Mouse (Mus musculus) adrenal gland, postnatal 10 days (tissue): ENCODE results near the gene Foxn3. TPM values are rescaled to one million over a fixed set of nuclear protein-coding genes. Genes with fewer than 3 reads are reported as not detected.

Source experiments
- DNase-seq: peaks from one replicate; pipeline ENCODE4 v3.0.0; 2021; ENCODE audit warnings: mixed read lengths
- total RNA-seq, 2 experiments: library from RNA; stranded (reverse); gene quantifications; 2 replicates each; pipeline ENCODE4 v1.2.3; 2021

Gene Foxn3
- total RNA-seq, 2 experiments from 2014 or later = 77.7 to 98.2 TPM

- DNase-seq = no peak
Measured at GRCm38 (mm10) chr12:99329301-99330257, 233.8 kb downstream of the Foxn3 start.

DNA sequence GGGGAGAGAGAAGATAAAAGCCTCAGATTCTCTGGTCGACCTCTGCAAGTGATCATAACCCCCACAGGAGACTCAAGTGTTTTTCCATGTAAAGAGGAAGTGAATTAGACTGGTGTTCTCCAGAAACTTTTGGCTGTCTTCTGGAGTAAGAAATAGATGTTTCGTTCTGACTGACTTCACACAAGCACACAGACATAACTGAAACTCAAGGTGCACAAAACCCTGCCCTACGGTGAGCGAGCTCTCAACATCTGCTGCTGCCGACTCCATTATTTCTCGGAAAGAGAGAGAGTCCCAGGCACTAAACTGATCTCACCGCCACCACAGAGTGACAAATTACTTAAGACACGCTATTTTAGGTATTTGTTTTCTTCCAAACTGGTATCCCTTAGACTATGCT, 237.2 kb downstream of the Foxn3 start:
- no peak for DNase-seq

GRCm38 (mm10) chr12:99321633-99322431, 241.6 kb downstream of the Foxn3 start:
- DNase-seq = no peak

- no peak for DNase-seq
Measured at GRCm38 (mm10) chr12:99320966-99321496, 242.4 kb downstream of the Foxn3 start.

- DNase-seq = no peak
Measured at GRCm38 (mm10) chr12:99319896-99320295, 243.5 kb downstream of the Foxn3 start.

DNA sequence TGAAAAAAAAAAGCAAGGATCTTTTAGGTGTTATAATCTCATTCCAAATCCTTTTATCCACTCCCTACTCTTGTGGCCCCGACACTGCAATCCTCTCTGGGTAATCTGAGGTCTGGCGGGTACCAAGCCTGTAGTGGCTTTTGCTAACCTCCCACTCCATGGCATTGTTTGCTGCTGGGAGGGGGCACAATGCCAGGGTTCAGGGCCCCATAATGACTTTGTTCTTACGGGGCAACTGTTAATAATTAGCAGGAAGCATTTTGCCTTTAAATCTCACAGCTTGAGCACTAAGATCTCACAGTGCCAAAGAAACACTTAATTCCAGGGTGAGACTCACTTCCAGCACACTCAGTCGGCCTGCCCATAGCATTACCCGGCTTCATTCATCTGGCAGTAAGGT, 244.2 kb downstream of the Foxn3 start:
- no peak for DNase-seq

DNA sequence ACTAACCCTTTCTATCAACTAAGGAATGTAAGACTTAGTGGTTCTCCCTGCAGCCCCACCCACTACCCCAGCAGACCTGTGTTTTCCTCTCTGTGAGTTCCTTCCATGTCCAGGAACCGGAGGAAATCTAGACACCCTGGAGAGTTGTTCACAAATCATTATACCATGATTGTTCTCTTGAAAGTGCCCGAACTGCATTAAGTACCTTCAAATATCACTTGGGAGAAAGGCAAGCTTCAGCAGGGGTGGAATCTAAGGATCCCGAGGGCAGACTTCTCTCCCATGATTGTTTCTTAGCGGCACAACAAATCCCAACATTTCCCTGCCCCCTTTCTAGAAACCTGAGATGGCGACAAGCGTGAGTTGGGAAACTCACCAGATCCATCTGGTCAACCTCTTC, 247.5 kb downstream of the Foxn3 start:
- no peak for DNase-seq

- DNase-seq = no peak
Measured at GRCm38 (mm10) chr12:99314817-99315216, 248.6 kb downstream of the Foxn3 start.

DNA sequence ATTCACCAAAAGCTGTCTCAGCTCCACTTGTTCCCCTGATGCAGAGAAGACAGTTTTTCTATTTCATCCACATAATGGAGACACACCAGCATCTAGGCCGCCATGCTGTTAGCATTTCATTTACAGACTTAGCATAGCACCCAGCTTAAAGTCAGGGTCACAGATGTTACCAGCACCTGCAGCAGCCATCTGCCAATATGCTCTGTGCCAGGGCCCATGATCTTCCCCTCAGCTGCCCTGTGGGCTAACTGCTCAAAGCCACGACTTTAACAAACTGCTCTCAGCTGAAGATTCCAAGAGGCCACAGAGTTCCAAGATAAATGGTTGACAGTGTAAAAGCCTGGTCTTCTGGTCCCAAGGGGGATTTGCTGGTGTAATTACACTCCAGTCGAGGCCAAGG, 252.1 kb downstream of the Foxn3 start:
- no peak for DNase-seq

- DNase-seq = no peak
Measured at GRCm38 (mm10) chr12:99309937-99310336, 253.4 kb downstream of the Foxn3 start.

DNA sequence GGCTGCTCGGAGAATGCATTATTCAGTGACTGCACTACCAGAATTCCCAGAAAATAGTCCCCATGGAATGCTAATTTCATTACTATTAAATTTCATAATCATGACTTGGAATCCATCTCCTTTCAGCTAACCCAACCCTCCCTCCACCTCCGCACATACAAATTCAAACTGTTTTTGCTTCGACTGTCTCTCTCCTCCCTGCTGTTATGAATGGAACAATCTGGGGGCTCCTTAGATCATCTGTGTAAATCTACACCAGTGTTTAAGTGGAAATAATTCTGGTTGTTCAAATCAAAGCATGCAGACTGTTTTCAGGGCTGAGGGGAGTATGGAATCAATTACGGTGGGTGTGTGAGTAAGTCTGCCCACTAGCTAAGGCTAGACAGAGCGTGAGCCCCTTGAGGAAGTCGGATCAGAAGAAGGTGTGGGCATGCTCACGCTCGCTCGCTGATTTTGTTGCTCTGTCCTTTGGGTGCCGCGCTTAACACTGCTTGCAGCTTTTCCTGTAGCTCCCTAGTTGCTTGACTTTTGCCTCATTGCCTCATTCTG, 254.8 kb downstream of the Foxn3 start:
- DNase-seq = no peak

DNA sequence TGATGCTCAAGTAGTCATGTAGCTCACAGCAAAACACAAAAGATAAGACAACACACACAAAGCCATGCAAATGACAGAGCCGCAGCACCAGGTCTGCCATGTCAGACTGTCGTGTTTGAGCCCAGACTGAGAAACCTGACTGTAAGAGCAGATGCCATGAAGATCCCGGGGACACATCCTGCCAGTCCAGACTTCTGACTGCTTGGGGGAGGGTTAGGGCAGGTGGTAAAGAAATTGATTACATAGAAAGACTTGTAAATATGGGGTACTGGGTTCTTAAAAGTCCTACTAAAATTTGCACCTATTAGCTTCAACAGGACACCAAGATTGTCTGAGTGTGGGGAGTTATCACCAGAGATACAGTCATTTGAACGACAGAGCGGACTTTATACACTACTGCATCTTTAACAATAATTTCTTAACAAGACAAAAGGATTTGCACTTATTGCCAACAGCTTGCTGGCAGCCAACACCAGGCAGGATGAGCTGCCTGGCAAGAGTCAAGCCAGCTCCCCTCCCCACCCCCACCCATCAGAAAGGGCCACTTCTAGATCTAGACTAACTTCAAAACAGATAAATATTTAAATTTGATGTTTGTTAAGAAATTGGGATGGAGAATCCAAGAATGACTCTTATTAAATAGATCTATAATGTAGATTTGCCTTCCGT, 256.7 kb downstream of the Foxn3 start:
- DNase-seq = no peak

- DNase-seq = no peak
Measured at GRCm38 (mm10) chr12:99305784-99306535, 257.4 kb downstream of the Foxn3 start.

DNA sequence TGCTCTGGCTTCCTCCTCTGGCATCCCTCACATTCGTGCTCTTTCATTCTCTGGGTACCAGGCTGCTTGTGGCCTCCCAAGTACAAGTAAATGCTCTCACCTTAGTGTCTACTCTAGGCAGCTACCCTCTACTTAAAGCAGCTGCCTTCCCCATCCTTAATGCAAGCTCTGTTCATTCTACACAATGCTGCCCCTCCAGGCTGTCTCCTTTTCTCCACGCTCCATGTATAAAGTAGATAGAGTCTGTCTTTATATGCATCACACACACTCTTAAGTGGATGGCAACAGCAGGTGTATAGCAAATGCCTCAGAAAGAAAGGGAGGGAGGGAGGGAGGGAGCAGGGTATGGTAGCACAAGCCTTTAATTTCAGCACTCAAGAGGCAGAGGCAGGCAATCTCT, 258.1 kb downstream of the Foxn3 start:
- DNase-seq = no peak

DNA sequence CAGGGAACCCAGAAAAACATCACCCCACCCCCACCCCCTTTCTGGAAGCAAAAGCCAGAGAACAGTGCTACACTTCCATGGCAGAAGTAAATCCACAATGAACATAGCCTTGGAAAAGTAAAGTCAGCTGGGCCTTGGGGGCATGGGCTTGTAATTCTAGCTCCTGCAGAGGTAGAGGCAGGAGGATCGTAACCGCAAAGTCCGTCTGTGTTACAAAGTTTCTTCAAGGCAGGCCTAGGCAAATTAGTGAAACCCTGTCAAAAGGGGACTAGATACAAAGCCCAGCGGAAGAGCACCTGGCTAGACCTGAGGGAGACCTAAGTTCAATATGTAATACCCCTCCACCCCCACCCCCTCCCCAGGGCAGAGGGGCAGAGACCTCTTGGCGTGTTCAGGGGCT, 259.3 kb downstream of the Foxn3 start:
- DNase-seq = no peak

GRCm38 (mm10) chr12:99303581-99303980, 259.8 kb downstream of the Foxn3 start:
- DNase-seq = no peak

DNA sequence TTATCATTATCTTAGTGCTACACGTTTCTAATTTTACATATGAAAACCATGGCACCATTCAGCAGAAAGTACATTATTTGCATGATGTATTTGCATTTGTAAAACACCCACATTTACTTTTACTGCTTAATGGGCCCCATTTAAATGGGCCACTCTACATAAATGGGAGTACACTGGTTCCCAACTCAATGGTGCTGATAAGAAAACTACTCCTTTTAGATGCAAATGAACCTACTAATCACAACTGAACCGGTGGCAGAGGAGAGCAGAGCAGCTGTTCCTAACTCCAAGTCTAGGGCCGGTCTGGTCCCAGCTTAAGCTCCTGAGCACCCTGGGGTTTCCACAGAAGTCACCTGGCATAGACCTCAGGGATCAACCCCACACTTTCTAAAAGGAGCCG, 263.5 kb downstream of the Foxn3 start:
- DNase-seq = no peak

DNA sequence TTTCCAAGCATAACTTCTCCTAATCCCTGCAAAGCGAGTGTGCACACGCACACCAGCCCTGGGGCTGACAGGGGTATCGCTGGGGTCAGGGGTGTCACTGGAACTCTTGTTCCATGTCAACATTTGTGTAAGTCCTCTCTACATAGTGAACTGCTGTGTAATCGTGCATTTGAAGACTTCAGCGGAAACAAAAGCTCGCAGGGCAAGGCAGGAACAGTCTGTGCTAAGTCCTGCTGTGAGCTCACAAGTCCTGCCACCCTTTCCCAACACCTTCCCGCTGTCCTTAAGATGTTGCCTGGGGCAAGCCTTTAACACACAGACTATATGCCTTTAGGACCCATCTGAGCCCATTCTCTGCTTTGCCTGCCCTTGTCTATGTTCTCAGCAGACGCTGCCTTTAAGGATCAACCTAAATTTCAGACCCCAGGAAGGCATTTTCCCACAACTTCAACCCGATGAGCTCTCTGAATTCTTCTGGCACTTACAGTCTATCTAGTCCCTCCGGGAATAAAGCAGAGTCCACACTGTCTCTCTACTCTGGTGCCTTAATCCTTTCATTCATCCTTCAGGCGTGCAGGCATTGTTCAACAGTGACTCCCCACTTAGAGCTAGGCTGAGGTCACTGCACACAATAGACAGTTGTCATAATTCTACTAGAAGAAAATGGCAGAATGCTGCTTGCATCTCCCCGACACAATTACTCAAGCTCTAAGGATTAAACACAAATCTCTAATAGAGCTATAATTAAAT, 264.4 kb downstream of the Foxn3 start:
- no peak for DNase-seq

- no peak for DNase-seq
Measured at GRCm38 (mm10) chr12:99298242-99298641, 265.1 kb downstream of the Foxn3 start.

- no peak for DNase-seq
Measured at GRCm38 (mm10) chr12:99297792-99298191, 265.6 kb downstream of the Foxn3 start.

GRCm38 (mm10) chr12:99293532-99293931, 269.9 kb downstream of the Foxn3 start:
- DNase-seq = no peak
